Mouse (Mus musculus) bone marrow, adult 2 months (tissue): ENCODE results near the gene Prrt3. TPM values are rescaled to one million over a fixed set of nuclear protein-coding genes. Genes with fewer than 3 reads are reported as not detected.

Experiments
- H3K27ac ChIP-seq: fragments of 200-500 bp; 2 replicates; pipeline ENCODE4 v1.5.1; 2012; ENCODE audit warnings: low read depth, mild to moderate bottlenecking, control low read depth, inconsistent platforms, low read length; ENCODE audit not compliant: control insufficient read depth, poor library complexity, insufficient read depth
- H3K4me1 ChIP-seq: fragments of 200-500 bp; 2 replicates; pipeline ENCODE4 v1.6.1; 2011; ENCODE audit warnings: low read length; ENCODE audit not compliant: control insufficient read depth, insufficient read depth
- H3K4me3 ChIP-seq: fragments of 200-500 bp; replicated peaks from 2 replicates; pipeline ENCODE3; 2011; ENCODE audit warnings: mild to moderate bottlenecking, low read depth, low read length, control low read depth; ENCODE audit not compliant: control insufficient read depth
- CTCF ChIP-seq: fragments of 200-500 bp; IDR thresholded peaks from 2 replicates; pipeline ENCODE4 v1.5.1; 2011; ENCODE audit warnings: low read length, control low read depth; ENCODE audit not compliant: control insufficient read depth, insufficient read depth
- POLR2A ChIP-seq: fragments of 200-500 bp; IDR thresholded peaks from 2 replicates; pipeline ENCODE4 v1.6.1; 2011; ENCODE audit warnings: low read depth, mild to moderate bottlenecking, control low read depth, low read length, borderline replicate concordance; ENCODE audit not compliant: control insufficient read depth
- WGBS: fragments of 180-500 bp; shearing (Covaris S2); methylation state at CpG from one replicate; pipeline ENCODE4 v1.1.7; 2018; 5-methylcytosine and 5-hydroxymethylcytosine counted together
- polyA plus RNA-seq: library from polyadenylated mRNA; stranded (reverse); fragments of >200 nt; gene quantifications from 2 replicates; pipeline ENCODE4 v1.2.4, GENCODE M21; 2011; ENCODE audit warnings: low replicate concordance; ENCODE audit not compliant: missing spikeins, insufficient read depth, insufficient read length

The Prrt3 gene
- polyA plus RNA-seq, 1 experiment = 0.80 TPM

DNA sequence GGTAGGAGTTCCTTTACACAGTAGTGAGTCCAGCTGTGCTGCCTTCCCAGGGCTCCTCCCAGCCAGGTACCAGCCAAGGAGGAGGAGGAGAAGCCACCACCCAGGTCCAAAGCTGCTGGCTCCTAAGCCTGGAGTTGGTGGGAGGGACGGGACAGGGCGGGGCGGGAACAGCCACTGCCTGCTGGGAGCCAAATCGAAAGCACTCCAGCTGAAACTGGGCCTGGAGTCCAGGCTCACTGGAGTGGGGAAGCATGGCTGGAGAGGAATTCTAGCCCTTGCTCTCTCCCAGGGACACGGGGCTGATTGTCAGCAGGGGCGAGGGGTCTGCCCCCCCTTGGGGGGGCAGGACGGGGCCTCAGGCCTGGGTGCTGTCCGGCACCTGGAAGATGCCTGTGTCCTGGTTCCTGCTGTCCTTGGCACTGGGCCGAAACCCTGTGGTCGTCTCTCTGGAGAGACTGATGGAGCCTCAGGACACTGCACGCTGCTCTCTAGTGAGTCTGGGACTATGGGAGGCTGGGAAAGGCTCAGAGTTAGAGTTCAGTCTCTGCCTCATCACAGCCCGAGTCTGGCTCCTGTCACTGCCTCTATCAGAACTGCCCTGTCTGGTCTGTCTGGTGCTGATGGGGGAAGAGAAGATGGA is 30.3 kb downstream of the Prrt3 start, which contains the start of gene Il17rc:
TSS of gene Il17rc (plus strand) at position 131 of the 640 bp plus-strand sequence.
- Histone ChIP-seq H3K4me3 (no peak within 1 kb of the TSS), H3K4me1 (peaks cover 4% of the 10 kb centered on the region), H3K27ac (no peak within 1 kb of the TSS; the same call in 1 of the 2 replicates)
- no peak for TF ChIP-seq POLR2A
- TF ChIP-seq CTCF = no peak
- 81% methylated on average over 12 of the region's 12 CpGs for WGBS

DNA sequence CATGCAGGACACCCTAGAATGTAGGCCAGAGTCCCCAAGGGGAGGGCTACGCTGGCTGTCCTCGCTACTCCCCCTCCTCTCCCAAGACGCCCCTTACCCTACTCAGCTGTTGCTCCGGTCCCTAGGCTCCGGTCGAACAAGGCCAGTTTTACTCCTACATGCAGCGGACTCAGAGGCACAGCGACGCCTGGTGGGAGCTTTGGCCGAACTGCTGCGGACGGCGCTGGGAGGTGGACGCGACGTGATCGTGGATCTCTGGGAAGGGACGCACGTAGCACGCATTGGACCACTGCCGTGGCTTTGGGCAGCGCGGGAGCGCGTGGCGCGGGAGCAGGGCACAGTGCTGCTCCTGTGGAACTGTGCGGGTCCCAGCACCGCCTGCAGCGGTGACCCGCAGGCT is 32.3 kb downstream of the Prrt3 start:
- H3K27ac ChIP-seq = no peak overlapping the region
- TF ChIP-seq CTCF = peak; percentile 88
- TF ChIP-seq POLR2A = no peak
- WGBS = 8% methylated on average over 31 of the region's 31 CpGs
- peaks cover 4% of the 10 kb centered on the region for H3K4me1 ChIP-seq
- peak overlapping the region; percentile 29 for H3K4me3 ChIP-seq

DNA sequence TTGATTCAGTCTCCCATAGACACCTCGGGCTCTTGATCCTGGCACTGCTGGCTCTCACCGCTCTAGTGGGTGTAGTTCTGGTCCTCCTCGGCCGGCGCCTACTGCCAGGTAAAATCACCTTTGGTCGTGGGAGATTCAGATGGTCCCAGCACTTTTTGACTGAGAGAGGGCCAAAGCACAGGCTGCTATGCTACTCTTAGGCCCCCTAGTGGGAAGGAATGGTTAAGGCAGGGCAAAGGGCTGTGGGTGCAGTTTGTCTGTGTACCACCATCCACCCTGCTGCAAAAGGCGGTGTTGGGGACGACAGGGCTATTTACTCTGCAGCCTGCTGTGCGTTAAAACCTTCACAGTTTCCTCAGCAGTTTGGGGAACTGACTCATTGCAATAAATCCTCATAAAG is 32.7 kb downstream of the Prrt3 start:
- H3K4me3 ChIP-seq = no peak overlapping the region
- 11% methylated on average over 9 of the region's 9 CpGs for WGBS
- peaks cover 4% of the 10 kb centered on the region for H3K4me1 ChIP-seq
- H3K27ac ChIP-seq = no peak overlapping the region
- TF ChIP-seq POLR2A (no peak), CTCF (peak; percentile 82)

DNA sequence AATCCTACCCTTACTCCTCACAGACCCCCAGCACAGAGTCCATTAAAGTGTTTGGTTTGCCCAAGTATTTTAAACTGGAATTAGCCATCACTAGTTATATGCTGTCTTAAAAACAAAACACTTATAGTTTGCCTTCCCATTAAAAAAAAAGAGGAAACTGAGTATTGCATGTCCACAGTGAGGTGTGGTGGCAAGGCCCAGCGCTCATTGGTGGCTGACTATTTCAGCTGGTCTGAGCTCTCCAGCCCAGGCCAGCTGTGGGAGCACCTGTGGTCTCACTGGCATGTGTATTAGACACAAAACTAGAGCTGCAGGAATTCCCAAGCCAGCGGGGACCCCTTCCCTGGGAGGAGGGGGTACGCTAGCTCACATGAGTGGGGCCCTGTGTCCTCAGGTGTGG is 33.2 kb downstream of the Prrt3 start:
- TF ChIP-seq POLR2A (no peak), CTCF (no peak)
- Histone ChIP-seq H3K4me3 (no peak overlapping the region), H3K27ac (no peak overlapping the region), H3K4me1 (peaks cover 4% of the 10 kb centered on the region)
- 64% methylated on average over 3 of the region's 3 CpGs for WGBS

DNA sequence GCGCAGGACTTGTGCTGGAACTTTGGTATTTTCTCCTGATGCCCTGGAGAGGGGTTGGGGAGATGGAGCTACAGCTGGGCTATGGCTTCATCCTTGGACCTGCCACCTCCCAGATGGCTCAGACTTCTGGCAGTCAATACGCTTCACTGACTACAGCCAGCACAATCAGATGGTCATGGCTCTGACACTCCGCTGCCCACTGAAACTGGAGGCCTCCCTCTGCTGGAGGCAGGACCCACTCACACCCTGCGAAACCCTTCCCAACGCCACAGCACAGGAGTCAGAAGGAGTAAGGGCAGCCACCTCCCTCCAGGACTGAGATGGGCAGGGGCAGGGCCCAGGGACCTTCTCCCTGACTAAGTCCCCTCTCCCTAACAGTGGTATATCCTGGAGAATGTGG is 36.1 kb downstream of the Prrt3 start:
- Histone ChIP-seq H3K4me1 (peaks cover 4% of the 10 kb centered on the region), H3K27ac (no peak overlapping the region), H3K4me3 (no peak overlapping the region)
- 76% methylated on average over 5 of the region's 5 CpGs for WGBS
- TF ChIP-seq CTCF (no peak), POLR2A (no peak)

DNA sequence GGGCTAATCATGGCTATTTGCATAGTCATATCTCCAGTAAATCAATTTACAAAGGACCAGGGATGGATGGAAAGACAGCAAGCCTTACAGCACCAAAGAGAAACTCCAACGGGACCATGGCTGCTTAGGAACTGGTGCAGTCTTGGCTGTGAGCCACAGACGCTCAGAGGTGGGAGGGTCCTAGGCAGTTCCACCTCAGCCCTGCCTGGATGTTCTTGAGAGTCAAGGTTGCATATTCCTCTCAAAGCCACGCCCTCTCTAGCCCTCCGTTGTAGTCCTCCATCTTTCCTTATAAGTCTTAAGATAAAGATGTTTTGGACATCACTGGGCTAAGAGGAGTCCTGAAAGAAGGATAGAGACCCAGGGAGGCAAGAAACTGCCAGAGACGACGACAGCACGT is 37.7 kb downstream of the Prrt3 start:
- WGBS = 73% methylated on average over 7 of the region's 7 CpGs
- Histone ChIP-seq H3K4me3 (no peak overlapping the region), H3K27ac (no peak overlapping the region), H3K4me1 (peaks cover 2% of the 10 kb centered on the region)
- no peak for TF ChIP-seq POLR2A
- no peak for TF ChIP-seq CTCF

DNA sequence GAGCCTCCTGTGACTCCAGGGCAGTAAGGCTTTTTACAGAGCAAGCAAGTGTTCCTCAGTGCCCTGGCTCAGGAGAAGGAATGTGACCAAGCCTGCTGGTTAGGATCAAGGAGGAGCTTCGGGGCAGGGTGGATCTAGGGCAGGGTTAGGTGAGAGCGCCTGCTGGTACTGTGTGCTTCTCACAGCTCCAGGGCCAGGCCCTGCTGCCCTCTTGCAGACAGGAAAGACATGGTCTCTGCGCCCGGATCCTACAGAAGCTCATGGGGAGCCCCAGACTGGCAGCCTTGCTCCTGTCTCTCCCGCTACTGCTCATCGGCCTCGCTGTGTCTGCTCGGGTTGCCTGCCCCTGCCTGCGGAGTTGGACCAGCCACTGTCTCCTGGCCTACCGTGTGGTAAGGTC is 43.1 kb downstream of the Prrt3 start:
- no peak overlapping the region for H3K27ac ChIP-seq
- TF ChIP-seq POLR2A (no peak), CTCF (no peak)
- no peak overlapping the region for H3K4me3 ChIP-seq
- no peaks in the 10 kb centered on the region; the same call in none of the 2 replicates for H3K4me1 ChIP-seq
- WGBS = 35% methylated on average over 10 of the region's 10 CpGs

DNA sequence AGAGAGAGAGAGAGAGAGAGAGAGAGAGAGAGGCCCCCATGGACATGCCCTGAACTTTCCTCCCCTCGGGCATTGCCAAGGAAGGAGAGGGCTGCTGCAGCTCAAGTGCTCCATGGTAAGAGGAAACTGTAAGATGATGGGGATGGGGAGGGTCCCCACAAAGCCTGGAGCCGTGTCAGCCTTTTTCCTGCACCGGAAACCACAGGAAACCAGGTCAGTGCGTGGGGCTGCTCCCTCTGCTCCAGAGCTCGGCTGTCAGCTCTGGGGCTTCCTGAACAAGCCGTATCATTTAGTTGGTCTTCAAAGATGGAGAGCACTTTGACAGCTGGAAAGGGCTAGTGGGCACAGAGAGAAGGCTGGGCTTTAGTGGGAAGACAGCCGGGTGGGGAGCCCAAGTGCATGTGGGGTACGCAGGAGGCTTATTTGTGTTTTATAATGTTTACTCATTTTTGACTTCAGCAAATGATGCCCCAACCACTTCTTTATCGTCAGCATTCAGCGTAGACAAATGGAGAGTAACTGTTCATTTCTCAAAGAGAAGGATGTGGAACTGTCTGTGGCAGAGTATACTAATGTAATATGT is 43.7 kb downstream of the Prrt3 start, which contains the start of gene Il17re:
TSS of gene Il17re (plus strand) at position 533 of the 583 bp plus-strand sequence.
- TF ChIP-seq CTCF (no peak), POLR2A (no peak)
- WGBS = 6% methylated on average over 10 of the region's 10 CpGs

DNA sequence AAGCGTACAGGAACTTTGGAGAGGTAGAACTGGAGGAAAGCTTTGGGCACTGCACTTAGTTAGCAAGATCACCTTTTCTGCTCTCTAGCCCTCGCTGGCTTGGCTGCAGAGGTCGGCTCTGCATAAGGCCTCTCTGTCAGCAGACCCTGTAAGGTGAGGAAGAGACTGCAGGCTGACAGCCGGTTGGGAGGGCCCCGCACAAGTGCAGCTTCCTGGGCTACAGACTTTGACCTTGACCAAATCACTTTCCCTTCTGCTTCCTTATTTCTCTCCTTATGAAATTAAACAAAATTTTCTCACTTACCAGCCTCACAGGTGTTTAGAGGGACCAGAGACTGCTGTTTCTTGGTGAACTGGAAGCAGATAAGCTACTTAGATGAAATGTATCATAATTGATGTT is 46.7 kb downstream of the Prrt3 start:
- WGBS = 22% methylated on average over 5 of the region's 5 CpGs
- TF ChIP-seq POLR2A (no peak), CTCF (no peak)
- no peak overlapping the region for H3K27ac ChIP-seq
- H3K4me3 ChIP-seq = no peak overlapping the region
- H3K4me1 ChIP-seq = no peaks in the 10 kb centered on the region; the same call in none of the 2 replicates

More for the DNA sequence above, 43.7 kb downstream of the Prrt3 start, which contains the start of gene Il17re:
- Histone ChIP-seq H3K4me1 (no peaks in the 10 kb centered on the region; the same call in none of the 2 replicates), H3K4me3 (no peak within 1 kb of the TSS), H3K27ac (no peak within 1 kb of the TSS)
